Mouse (Mus musculus) natural killer cell, adult 2 months (primary cell): ENCODE measurements at regions not wholly inside any gene's neighbourhood (a gene's known extent, or its start where the extent isn't known, plus 50 kb on each side); places are given as distances from the start of the nearest gene placed in this dataset.

Source experiments
- DNase-seq, 2 experiments: peaks; one replicate each; pipeline ENCODE4 v3.0.0; 2022; ENCODE audit warnings: low spot score in 2 of 2

GRCm38 (mm10) chr15:52095629-52096190, 1789.0 kb upstream of the Gm7489 start:
- no peak for DNase-seq

- DNase-seq = no peak
Observed at GRCm38 (mm10) chr15:52108761-52109160, 1775.9 kb upstream of the Gm7489 start.

- no peak for DNase-seq
Observed at GRCm38 (mm10) chr15:52114368-52115036, 1770.2 kb upstream of the Gm7489 start.

- no peak for DNase-seq
Observed at GRCm38 (mm10) chr15:52136693-52137092, 1748.0 kb upstream of the Gm7489 start.

GRCm38 (mm10) chr15:52153421-52153820, 1731.3 kb upstream of the Gm7489 start:
- DNase-seq = no peak

GRCm38 (mm10) chr15:52155784-52156183, 1728.9 kb upstream of the Gm7489 start:
- DNase-seq = no peak

GRCm38 (mm10) chr15:52156779-52157178, 1727.9 kb upstream of the Gm7489 start:
- DNase-seq = no peak

- DNase-seq = peak in 1 of 2 experiments; percentile 1
Observed at GRCm38 (mm10) chr15:52160181-52161088, 1724.3 kb upstream of the Gm7489 start.

GRCm38 (mm10) chr15:52161089-52161442, 1723.6 kb upstream of the Gm7489 start:
- no peak for DNase-seq

- DNase-seq = no peak
Observed at GRCm38 (mm10) chr15:52161568-52162316, 1723.0 kb upstream of the Gm7489 start.

- DNase-seq = no peak
Observed at GRCm38 (mm10) chr15:52166144-52166543, 1718.6 kb upstream of the Gm7489 start.

GRCm38 (mm10) chr15:52166595-52167443, 1717.9 kb upstream of the Gm7489 start:
- DNase-seq = no peak

GRCm38 (mm10) chr15:52167811-52168210, 1716.9 kb upstream of the Gm7489 start:
- DNase-seq = no peak

- no peak for DNase-seq
Observed at GRCm38 (mm10) chr15:52176951-52177350, 1707.8 kb upstream of the Gm7489 start.

GRCm38 (mm10) chr15:52178668-52179067, 1706.0 kb upstream of the Gm7489 start:
- DNase-seq = no peak

- DNase-seq = no peak
Observed at GRCm38 (mm10) chr15:52179379-52179778, 1705.3 kb upstream of the Gm7489 start.

GRCm38 (mm10) chr15:52191176-52191575, 1693.5 kb upstream of the Gm7489 start:
- no peak for DNase-seq

GRCm38 (mm10) chr15:52207271-52207670, 1677.4 kb upstream of the Gm7489 start:
- DNase-seq = no peak

- no peak for DNase-seq
Observed at GRCm38 (mm10) chr15:52232442-52232841, 1652.3 kb upstream of the Gm7489 start.

GRCm38 (mm10) chr15:52236220-52236619, 1648.5 kb upstream of the Gm7489 start:
- DNase-seq = no peak

- DNase-seq = no peak
Observed at GRCm38 (mm10) chr15:52242890-52243289, 1641.8 kb upstream of the Gm7489 start.
